Mouse (Mus musculus) hindbrain, embryonic 11.5 days (tissue): Measurements from ENCODE around the gene Rab13. TPM values are rescaled to one million over a fixed set of nuclear protein-coding genes. Genes with fewer than 3 reads are reported as not detected.

ENCODE experiments used
- ATAC-seq: fragments of 200-750 bp; cut with Nextera tagmentation; 2 replicates; pipeline ENCODE4 v1.8.0; 2017; ENCODE audit warnings: mild to moderate bottlenecking, moderate TSS enrichment, moderate library complexity; ENCODE audit not compliant: low FRiP score
- DNase-seq: peaks from one replicate; pipeline ENCODE4 v3.0.0-alpha.2; 2015; ENCODE audit warnings: low spot score
- H3K27ac ChIP-seq: fragments of 300-500 bp; sonication (generic); 2 replicates; pipeline ENCODE4 v1.5.1; 2014; ENCODE audit warnings: mild to moderate bottlenecking, low read depth, low read length
- H3K27me3 ChIP-seq: fragments of 300-500 bp; sonication (generic); 2 replicates; pipeline ENCODE4 v1.6.1; 2014; ENCODE audit warnings: mild to moderate bottlenecking, low read length, moderate library complexity, mixed read lengths; ENCODE audit not compliant: control insufficient read depth, insufficient read depth
- H3K36me3 ChIP-seq: fragments of 300-500 bp; sonication (generic); 2 replicates; pipeline ENCODE4 v1.6.1; 2014; ENCODE audit warnings: mild to moderate bottlenecking, low read length, moderate library complexity, mixed read lengths; ENCODE audit not compliant: control insufficient read depth, insufficient read depth
- H3K4me1 ChIP-seq: fragments of 300-500 bp; sonication (generic); replicated peaks from 2 replicates; pipeline ENCODE4 v1.6.1; 2014; ENCODE audit warnings: low read length, mixed read lengths; ENCODE audit not compliant: control insufficient read depth, insufficient read depth
- H3K4me2 ChIP-seq: fragments of 300-500 bp; sonication (generic); replicated peaks from 2 replicates; pipeline ENCODE4 v1.6.1; 2014; ENCODE audit warnings: mild to moderate bottlenecking, low read depth, low read length
- H3K4me3 ChIP-seq: fragments of 300-500 bp; sonication (generic); 2 replicates; pipeline ENCODE4 v1.5.1; 2014; ENCODE audit warnings: low read depth, low read length
- H3K9ac ChIP-seq: fragments of 300-500 bp; sonication (generic); 2 replicates; pipeline ENCODE4 v1.6.1; 2014; ENCODE audit warnings: low read depth, low read length
- H3K9me3 ChIP-seq: fragments of 300-500 bp; sonication (generic); 2 replicates; pipeline ENCODE4 v1.6.1; 2016; ENCODE audit warnings: low read length; ENCODE audit not compliant: control insufficient read depth
- WGBS: fragments of 180-500 bp; shearing (Covaris S2); extraction: QIAGEN DNeasy Blood & Tissue Kit; methylation state at CpG from one replicate; pipeline ENCODE4 v1.1.7; 2014; 5-methylcytosine and 5-hydroxymethylcytosine counted together
- polyA plus RNA-seq: library from polyadenylated mRNA; unstranded; fragments of >200 nt; fragmentation: Nextera tagmentation; extraction: Ambion mirVana; gene quantifications from 2 replicates; pipeline ENCODE4 v1.2.1, GENCODE M21; 2014

The Rab13 gene
- polyA plus RNA-seq, 1 experiment from 2014 or later, result 15.5 TPM

DNA sequence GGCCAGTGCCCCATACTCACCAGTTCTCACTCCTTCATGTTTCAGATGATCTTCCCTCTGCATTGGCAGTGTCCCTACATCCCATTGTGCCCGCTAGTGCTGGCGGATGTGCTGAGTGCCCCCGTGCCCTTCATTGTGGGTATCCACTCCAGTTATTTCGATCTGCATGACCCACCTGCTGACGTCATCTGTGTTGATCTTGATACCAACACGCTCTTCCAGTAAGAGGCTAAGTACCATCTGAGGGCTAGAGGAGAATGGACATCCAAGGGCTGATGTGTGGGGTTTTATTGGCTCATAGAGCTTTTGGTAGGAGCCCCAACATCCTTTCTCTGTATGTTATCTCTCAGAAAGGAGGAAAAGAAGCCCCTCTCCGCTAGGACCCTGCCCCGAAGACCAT, 57.3 kb downstream of the Rab13 start:
- Histone ChIP-seq H3K27ac (no peak overlapping the region), H3K9ac (no peak overlapping the region), H3K36me3 (no peaks in the 10 kb centered on the region), H3K9me3 (no peaks in the 10 kb centered on the region), H3K4me1 (no peaks in the 10 kb centered on the region), H3K4me2 (no peak overlapping the region), H3K27me3 (no peaks in the 10 kb centered on the region), H3K4me3 (no peak overlapping the region)
- 98% methylated on average over 8 of the region's 8 CpGs for WGBS
- ATAC-seq (no peak), DNase-seq (no peak)

DNA sequence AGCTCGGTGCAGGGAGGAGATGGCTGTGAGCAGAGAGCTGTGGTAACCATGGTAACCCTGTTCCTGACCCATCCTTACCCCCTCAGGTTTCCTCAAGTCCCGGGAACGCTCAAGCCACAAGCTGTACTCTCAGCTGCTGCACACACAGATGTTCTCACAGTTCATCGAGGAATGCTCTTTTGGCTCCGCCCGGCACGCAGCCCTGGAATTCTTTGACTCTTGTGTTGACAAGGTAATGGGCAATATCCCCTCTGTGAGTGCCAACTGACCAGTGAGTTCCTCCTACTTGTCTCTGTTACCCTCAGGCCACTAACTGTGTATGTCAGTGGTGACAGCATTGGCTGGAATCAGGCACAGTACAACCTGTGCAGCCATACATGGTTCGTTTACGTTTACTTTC, 58.7 kb downstream of the Rab13 start:
- no peaks in the 10 kb centered on the region for H3K4me1 ChIP-seq
- H3K36me3 ChIP-seq, result no peaks in the 10 kb centered on the region
- no peak overlapping the region for H3K4me2 ChIP-seq
- H3K27me3 ChIP-seq, result no peaks in the 10 kb centered on the region
- DNase-seq (no peak), ATAC-seq (no peak)
- H3K9ac ChIP-seq, result no peak overlapping the region
- no peaks in the 10 kb centered on the region for H3K9me3 ChIP-seq
- no peak overlapping the region for H3K27ac ChIP-seq
- no peak overlapping the region for H3K4me3 ChIP-seq
- WGBS, result 71% methylated on average over 9 of the region's 9 CpGs

DNA sequence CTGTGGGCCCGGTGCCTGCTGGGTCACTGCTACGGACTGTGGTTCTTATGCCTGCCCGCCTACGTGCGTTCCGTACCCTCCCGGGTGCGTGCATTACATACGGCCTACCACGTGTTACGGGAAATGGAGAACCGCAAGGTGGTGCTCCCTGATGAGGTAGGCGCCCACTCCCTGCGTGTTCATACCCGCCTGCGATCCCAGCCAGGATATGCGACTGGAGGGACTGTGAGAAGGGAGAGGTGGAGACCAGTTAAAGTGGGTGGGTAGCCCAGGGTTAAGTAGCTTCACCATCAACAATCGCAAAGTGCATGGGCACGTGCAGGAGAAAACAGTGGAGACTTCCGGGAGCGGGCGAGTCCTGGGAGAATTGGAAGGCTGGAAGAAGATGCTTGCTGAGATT, 60.4 kb downstream of the Rab13 start:
- Histone ChIP-seq H3K4me2 (no peak overlapping the region), H3K4me3 (no peak overlapping the region), H3K27ac (no peak overlapping the region), H3K36me3 (no peaks in the 10 kb centered on the region), H3K4me1 (no peaks in the 10 kb centered on the region), H3K27me3 (no peaks in the 10 kb centered on the region), H3K9me3 (no peaks in the 10 kb centered on the region), H3K9ac (no peak overlapping the region)
- 93% methylated on average over 22 of the region's 22 CpGs for WGBS
- ATAC-seq (no peak), DNase-seq (no peak)

DNA sequence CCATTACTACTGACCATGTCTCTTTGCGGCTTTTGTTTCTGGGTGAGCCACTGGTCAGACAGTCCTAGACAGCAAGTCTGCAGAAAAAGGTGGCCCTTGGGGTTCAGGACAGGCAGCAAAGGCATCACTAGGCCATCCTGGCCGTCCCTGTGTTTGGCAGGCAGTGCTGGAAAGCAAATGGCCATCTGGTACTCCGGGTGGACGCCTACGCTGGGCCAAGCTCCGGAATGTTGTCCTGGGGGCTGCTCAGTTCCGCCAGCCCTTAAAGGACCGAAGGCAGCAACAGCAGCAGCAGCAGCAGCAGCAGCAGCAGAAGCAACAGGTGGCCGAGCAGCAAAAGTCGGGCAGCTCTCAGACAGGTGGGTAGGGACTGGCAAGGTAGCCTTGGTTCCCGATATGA, 61.8 kb downstream of the Rab13 start:
- 95% methylated on average over 11 of the region's 11 CpGs for WGBS
- ATAC-seq (no peak), DNase-seq (no peak)
- Histone ChIP-seq H3K4me2 (no peak overlapping the region), H3K4me3 (no peak overlapping the region), H3K9me3 (no peaks in the 10 kb centered on the region), H3K36me3 (0 out of 2 replicates have a peak, but pooled peaks cover 2% of the 10 kb centered on the region), H3K4me1 (no peaks in the 10 kb centered on the region), H3K27ac (no peak overlapping the region), H3K9ac (no peak overlapping the region), H3K27me3 (no peaks in the 10 kb centered on the region)

Other genes starting within 250 kb of the Rab13 start
- 178 and 182 TPM in 2 replicates for gene Hax1, start 214.9 kb upstream of the Rab13 start, polyA plus RNA-seq
- 223 and 230 TPM in 2 replicates for gene 4933434E20Rik, start 162.1 kb upstream of the Rab13 start, polyA plus RNA-seq
- 203 and 230 TPM in 2 replicates for gene Ubap2l, start 161.1 kb upstream of the Rab13 start, polyA plus RNA-seq
- gene Tpm3, start 141.0 kb upstream of the Rab13 start, polyA plus RNA-seq, result 558 and 580 TPM in 2 replicates
- gene Nup210l, start 109.6 kb upstream of the Rab13 start, polyA plus RNA-seq, result 0.32 and 0.66 TPM in 2 replicates
- gene Rps27, start within 50 bp of the Rab13 start, polyA plus RNA-seq, result 1,119 and 1,121 TPM in 2 replicates
- 101 and 104 TPM in 2 replicates for gene Jtb, start 17.9 kb downstream of the Rab13 start, polyA plus RNA-seq
- 4.5 and 4.9 TPM in 2 replicates for gene Creb3l4, start 29.8 kb downstream of the Rab13 start, polyA plus RNA-seq
- 49.1 and 55.3 TPM in 2 replicates for gene Slc39a1, start 34.5 kb downstream of the Rab13 start, polyA plus RNA-seq
- 9.8 and 10.6 TPM in 2 replicates for gene Crtc2, start 40.5 kb downstream of the Rab13 start, polyA plus RNA-seq
- gene Dennd4b, start 51.5 kb downstream of the Rab13 start, polyA plus RNA-seq, result 3.8 and 4.5 TPM in 2 replicates
- 13.6 and 26.0 TPM in 2 replicates for gene Gatad2b, start 79.5 kb downstream of the Rab13 start, polyA plus RNA-seq
- 13.5 and 14.8 TPM in 2 replicates for gene Slc27a3, start 176.2 kb downstream of the Rab13 start, polyA plus RNA-seq
- gene Ints3, start 219.9 kb downstream of the Rab13 start, polyA plus RNA-seq, result 34.2 and 34.7 TPM in 2 replicates